Mouse (Mus musculus) megakaryocyte, embryonic 14.5 days (primary cell): ENCODE measurements around the gene Il1rap. TPM values are rescaled to one million over a fixed set of nuclear protein-coding genes. Genes with fewer than 3 reads are reported as not detected.

Experiments
- H3K27me3 ChIP-seq: replicated peaks from 2 replicates; pipeline ENCODE3; 2012; ENCODE audit warnings: inconsistent platforms
- H3K36me3 ChIP-seq: replicated peaks from 2 replicates; pipeline ENCODE3; 2012; ENCODE audit warnings: low read length, inconsistent platforms, mixed read lengths
- H3K4me1 ChIP-seq: 2 replicates; pipeline ENCODE4 v1.6.1; 2012; ENCODE audit warnings: inconsistent platforms
- H3K4me3 ChIP-seq: replicated peaks from 2 replicates; pipeline ENCODE3; 2012; ENCODE audit warnings: moderate library complexity, mild to moderate bottlenecking, inconsistent platforms
- H3K9me3 ChIP-seq: 2 replicates; pipeline ENCODE4 v1.6.1; 2012; ENCODE audit warnings: inconsistent platforms
- FLI1 ChIP-seq: IDR thresholded peaks from 2 replicates; pipeline ENCODE4 v1.6.1; 2012; ENCODE audit warnings: low read length, inconsistent platforms, mixed read lengths
- GATA1 ChIP-seq: IDR thresholded peaks from 3 replicates; pipeline ENCODE4 v1.6.1; 2012; ENCODE audit warnings: mixed read lengths, low read length, inconsistent platforms, borderline replicate concordance
- polyA plus RNA-seq: library from polyadenylated mRNA; stranded (reverse); fragments of >175 nt; gene quantifications from 2 replicates; pipeline ENCODE4 v1.2.3, GENCODE M21; 2012; ENCODE audit warnings: low replicate concordance; ENCODE audit not compliant: insufficient read depth

Gene Il1rap
- polyA plus RNA-seq, 1 experiment: 0.23 TPM

DNA sequence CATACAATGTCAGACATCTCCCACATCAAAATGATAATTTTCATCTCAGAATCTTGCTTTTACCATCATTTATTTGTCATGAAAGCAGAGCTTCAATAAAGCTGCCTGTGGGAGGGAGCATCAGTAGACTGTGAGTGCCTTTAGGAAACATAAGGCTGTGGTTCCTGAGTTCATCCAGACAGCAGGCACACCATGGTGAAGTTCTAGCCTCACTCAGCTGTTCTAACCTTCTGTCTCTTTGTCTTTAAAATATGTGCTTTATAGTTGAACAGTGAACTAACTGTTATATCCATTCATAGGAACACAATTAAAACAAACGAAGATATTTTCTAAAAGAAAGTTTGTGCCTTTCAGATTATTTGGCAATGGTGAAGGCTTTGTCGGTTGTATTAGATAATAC lies 84.9 kb downstream of the Il1rap start:
- Histone ChIP-seq H3K27me3 (no peaks in the 10 kb centered on the region), H3K4me3 (no peak overlapping the region), H3K9me3 (0 out of 2 replicates have a peak, but pooled peaks cover 5% of the 10 kb centered on the region), H3K36me3 (no peaks in the 10 kb centered on the region), H3K4me1 (no peaks in the 10 kb centered on the region)
- no peak for TF ChIP-seq FLI1
- no peak for TF ChIP-seq GATA1

DNA sequence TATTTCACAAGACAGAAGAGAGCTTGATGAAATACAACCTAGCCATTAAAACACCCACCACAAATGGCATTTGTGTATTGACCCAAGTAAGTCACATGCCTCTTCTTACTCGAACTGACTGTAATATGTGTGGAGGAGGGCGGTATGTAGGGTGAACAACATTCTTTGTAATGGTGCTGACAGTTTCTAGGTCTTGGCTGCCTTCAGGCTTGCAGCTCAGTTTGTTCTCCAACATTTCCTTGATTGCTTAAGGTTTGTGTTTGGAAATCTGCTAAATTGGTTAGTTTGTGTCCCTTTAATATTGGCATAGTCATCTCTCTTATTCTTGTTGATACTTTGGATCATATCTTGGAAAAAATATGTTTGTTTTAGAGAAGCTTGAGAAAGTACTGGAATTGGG lies 87.6 kb downstream of the Il1rap start:
- Histone ChIP-seq H3K27me3 (no peaks in the 10 kb centered on the region), H3K9me3 (no peaks in the 10 kb centered on the region), H3K4me3 (no peak overlapping the region), H3K4me1 (no peaks in the 10 kb centered on the region), H3K36me3 (no peaks in the 10 kb centered on the region)
- no peak for TF ChIP-seq GATA1
- TF ChIP-seq FLI1: no peak

DNA sequence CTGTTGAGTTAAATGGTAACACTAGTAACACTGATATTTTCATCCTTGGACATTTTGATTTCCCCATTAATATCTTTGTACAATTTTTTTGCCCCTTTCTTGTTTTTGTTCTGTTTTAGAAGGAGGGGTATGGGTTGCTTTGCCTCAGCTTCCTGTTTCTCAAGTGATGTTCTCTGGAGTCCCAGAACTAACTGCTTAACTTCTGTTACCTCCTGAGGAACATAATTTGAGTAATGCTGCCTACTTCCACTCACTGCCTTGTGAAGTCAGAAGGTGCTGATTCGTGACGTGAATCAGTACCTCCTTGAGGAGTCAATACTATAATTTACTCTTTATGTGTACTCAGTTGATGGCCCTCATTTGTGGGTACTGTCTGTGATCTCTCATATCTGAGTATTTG lies 98.9 kb downstream of the Il1rap start:
- Histone ChIP-seq H3K4me1 (no peaks in the 10 kb centered on the region), H3K4me3 (no peak overlapping the region), H3K36me3 (no peaks in the 10 kb centered on the region), H3K27me3 (no peaks in the 10 kb centered on the region), H3K9me3 (no peaks in the 10 kb centered on the region)
- TF ChIP-seq FLI1 (no peak), GATA1 (no peak)

DNA sequence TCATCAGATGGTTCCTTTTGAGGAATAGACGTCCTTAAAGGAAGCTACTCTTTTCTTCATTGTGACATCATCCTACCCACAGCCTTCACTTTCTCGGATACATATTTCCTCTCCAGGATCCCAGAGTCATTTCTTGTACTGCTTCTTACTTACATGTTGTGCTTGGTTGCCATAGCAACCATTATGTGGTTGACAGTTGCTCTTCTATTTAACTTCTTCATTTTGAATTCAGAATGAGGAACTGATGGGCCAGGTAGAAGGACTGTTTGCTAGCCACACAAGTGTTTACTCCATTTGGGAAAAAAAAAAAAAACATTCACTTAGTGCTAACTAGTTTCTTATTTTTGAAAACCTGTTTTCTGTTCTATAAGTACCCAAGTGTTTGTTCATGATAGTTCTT lies 108.3 kb downstream of the Il1rap start:
- Histone ChIP-seq H3K4me3 (no peak overlapping the region), H3K9me3 (no peaks in the 10 kb centered on the region), H3K4me1 (no peaks in the 10 kb centered on the region), H3K27me3 (no peaks in the 10 kb centered on the region), H3K36me3 (no peaks in the 10 kb centered on the region)
- TF ChIP-seq GATA1 (no peak), FLI1 (no peak)

DNA sequence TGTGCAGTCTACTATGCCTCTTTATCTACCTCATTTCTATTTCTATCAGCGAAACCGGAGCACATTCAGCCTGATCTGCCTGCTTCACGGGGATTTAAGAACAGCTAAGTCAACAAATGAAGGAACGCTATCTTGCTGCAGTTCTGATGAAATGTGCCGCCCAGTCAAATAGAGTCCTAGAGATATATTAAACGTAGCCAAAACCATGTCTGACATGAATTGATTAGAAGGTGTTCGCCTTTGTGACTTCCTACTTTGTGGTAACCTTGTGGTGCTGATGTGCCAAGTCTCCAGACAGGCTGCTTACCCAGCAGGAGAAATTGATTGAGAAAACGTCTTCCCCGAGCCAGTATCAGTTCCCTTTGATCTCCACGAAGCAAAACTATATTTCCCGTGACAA lies 109.8 kb downstream of the Il1rap start:
- H3K4me1 ChIP-seq: no peaks in the 10 kb centered on the region
- TF ChIP-seq FLI1 (no peak), GATA1 (no peak)
- H3K9me3 ChIP-seq: no peaks in the 10 kb centered on the region
- H3K4me3 ChIP-seq: no peak overlapping the region
- H3K36me3 ChIP-seq: no peaks in the 10 kb centered on the region
- no peaks in the 10 kb centered on the region for H3K27me3 ChIP-seq

DNA sequence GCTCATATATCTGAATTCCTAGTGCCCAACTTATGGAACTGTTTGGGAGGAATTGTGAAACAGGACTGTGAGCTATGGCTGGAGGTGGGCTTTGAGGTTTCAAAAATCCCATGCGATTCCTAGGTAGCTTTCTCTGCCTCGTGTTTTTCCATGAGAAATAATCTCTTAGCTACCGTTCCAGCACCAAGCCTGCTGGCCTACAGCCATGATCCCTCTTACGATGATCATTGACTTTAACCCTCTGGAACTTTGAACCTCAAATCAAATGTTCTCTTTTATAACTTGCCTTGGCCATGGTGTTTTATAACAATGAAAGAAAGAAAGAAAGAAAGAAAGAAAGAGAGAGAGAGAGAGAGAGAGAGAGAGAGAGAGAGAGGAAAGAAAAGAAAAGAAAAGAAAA lies 116.6 kb downstream of the Il1rap start:
- Histone ChIP-seq H3K27me3 (no peaks in the 10 kb centered on the region), H3K4me3 (no peak overlapping the region), H3K9me3 (no peaks in the 10 kb centered on the region), H3K4me1 (no peaks in the 10 kb centered on the region), H3K36me3 (peaks cover 9% of the 10 kb centered on the region)
- TF ChIP-seq GATA1: no peak
- no peak for TF ChIP-seq FLI1

DNA sequence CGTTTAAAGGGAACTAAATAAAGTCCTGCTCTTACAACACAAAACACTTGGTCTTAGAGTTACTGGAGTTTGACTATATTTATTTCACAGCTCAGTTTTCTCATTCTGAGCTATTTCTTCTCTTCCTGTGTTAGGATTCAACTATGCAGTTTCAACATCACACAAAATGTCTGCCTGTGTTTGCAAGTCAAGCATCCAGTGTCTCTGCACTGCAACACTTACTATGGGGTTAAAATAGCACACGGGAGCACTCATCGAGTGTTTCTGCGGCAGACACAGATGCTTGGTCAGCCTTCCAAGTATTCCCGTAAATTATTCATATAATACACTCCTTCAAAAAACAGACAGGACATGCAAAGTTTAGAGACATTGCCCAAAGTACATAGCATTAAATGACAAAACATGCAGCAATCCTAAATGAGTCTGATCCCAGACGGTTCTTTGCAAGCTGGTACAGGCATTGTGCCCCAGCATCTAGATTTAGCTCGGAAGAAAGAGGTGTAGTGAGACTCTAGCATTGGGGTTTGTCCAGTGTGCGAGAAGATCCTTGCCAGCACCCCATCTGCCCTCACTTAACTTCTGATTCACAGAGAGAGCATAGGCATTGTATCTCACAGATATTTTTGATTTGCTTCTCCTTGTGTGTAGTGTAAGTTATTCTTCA lies 119.1 kb downstream of the Il1rap start:
- TF ChIP-seq GATA1 (no peak), FLI1 (no peak)
- Histone ChIP-seq H3K4me3 (no peak overlapping the region), H3K27me3 (no peaks in the 10 kb centered on the region), H3K9me3 (no peaks in the 10 kb centered on the region), H3K36me3 (peaks cover 9% of the 10 kb centered on the region), H3K4me1 (no peaks in the 10 kb centered on the region)

DNA sequence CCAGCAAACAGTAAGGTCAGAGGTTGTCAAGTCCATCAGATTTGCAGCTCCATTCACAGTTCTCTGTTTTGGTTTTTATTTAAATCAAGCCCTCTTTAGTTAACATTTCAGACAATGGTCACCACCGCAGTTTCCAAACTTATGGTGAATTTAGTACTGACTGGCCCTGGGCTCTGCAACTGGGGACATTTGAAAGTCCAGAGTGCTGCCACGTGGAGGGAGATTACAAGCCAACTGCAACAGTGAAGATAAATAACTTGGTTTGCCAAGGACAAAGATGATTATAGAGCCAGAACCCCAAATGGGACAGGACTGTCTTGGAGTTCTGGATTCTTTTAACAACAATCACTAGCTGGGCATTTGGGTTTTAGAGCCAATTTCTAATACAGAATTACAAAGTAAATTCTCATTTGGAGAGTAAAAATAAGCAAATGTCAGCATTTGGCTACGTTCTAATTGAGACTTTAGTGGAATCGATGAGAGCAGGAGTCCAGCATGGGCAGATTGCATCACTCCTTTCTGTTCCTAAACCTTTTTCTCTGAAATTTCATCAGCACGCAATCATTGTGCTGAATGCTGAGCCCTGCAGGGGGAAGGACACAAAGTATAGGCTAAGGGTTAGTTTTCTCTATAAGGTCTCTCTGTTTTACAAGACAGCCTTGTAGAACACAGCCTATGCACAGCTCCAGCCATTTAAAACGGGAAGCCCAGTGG lies 124.3 kb downstream of the Il1rap start:
- no peaks in the 10 kb centered on the region for H3K4me1 ChIP-seq
- no peaks in the 10 kb centered on the region for H3K27me3 ChIP-seq
- no peaks in the 10 kb centered on the region for H3K9me3 ChIP-seq
- H3K4me3 ChIP-seq: no peak overlapping the region
- H3K36me3 ChIP-seq: peaks cover 7% of the 10 kb centered on the region
- no peak for TF ChIP-seq GATA1
- no peak for TF ChIP-seq FLI1

DNA sequence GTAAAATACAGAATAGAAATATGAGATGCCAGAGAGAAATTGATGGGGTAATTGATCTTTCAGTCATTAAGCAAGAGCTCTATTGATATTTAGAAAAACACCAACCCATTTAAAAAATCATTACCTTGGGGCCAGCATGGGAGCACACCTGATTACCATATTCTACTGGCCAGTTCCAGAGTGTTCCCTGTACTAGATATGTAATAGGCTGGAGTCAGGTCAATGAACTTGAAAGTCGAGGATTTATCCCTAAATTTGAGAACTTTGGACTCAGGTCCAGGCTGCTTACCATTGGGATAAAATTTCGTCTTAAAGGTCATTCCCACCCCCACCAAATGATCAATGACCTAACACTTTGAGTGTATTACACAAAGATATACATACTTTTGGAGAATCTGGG lies 125.0 kb downstream of the Il1rap start:
- Histone ChIP-seq H3K4me1 (no peaks in the 10 kb centered on the region), H3K27me3 (no peaks in the 10 kb centered on the region), H3K36me3 (peaks cover 3% of the 10 kb centered on the region), H3K4me3 (no peak overlapping the region), H3K9me3 (no peaks in the 10 kb centered on the region)
- no peak for TF ChIP-seq GATA1
- TF ChIP-seq FLI1: no peak

DNA sequence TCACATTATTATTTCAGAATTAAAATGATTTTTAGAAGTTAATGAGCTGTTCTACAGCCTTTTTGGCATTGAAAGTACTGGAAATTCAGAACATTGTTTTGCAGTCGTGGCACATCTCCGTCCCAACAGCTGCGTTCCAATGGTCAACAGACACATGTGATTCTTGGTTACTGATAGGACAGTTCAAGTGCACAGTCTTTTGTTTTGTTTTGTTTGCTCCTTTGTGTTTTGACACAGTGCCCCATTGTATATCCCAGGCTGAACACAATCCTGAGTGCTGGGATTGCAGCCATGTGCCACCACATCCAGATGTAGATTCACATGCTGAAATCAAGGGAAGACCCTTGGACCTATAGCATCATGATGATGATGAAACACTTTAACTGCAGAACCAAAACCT lies 129.4 kb downstream of the Il1rap start:
- Histone ChIP-seq H3K9me3 (no peaks in the 10 kb centered on the region), H3K4me3 (no peak overlapping the region), H3K36me3 (no peaks in the 10 kb centered on the region), H3K27me3 (no peaks in the 10 kb centered on the region), H3K4me1 (peaks cover 7% of the 10 kb centered on the region)
- no peak for TF ChIP-seq GATA1
- TF ChIP-seq FLI1: no peak

DNA sequence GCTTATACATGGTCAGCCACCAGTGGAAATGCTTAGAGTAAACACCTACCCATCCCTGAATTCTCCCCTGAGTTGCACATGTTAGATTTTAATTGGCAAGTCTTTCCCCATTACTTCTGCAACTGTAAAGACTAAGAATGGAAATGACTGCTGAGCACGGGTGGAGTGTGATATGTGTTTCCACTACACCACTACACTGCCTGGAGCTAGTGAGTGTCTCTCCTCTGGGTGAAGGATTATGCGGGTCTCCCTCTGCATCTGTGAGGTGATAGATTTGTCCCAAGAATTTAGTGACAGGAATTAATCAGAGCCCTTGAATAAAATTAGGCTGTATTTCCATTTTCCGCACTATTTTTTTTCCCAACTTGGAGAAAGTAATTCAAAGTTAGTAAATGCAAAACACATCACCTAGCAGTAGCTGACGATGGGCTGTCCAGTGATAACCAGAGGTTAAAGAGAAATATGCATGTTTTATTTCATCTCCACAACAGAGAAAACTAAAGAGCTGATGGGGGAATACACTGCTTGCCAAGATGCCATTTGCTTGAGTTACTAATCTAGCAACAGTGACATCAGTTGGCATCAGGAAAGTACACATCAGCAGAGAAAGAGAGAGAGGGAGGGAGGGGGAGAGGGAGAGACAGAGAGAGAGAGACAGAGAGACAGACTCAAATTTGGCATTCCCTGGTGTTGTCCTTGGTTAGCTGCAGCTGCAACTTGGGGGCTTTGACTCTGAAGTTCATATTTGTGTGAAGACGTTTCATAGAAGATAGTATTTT lies 132.2 kb downstream of the Il1rap start:
- H3K4me1 ChIP-seq: peaks cover 7% of the 10 kb centered on the region
- H3K9me3 ChIP-seq: no peaks in the 10 kb centered on the region
- TF ChIP-seq FLI1: no peak
- TF ChIP-seq GATA1: no peak
- H3K36me3 ChIP-seq: no peaks in the 10 kb centered on the region
- no peaks in the 10 kb centered on the region for H3K27me3 ChIP-seq
- no peak overlapping the region for H3K4me3 ChIP-seq
